Mouse (Mus musculus) heart, postnatal 0 days (tissue): ENCODE data around the gene Gdi2. TPM values are rescaled to one million over a fixed set of nuclear protein-coding genes. Genes with fewer than 3 reads are reported as not detected.

Source experiments
- ATAC-seq: fragments of 200-750 bp; cut with Nextera tagmentation; 2 replicates; pipeline ENCODE4 v1.8.0; 2017; ENCODE audit warnings: low read depth, moderate number of reproducible peaks, moderate library complexity; ENCODE audit not compliant: insufficient read depth
- DNase-seq: peaks from one replicate; pipeline ENCODE4 v3.0.0-alpha.2; 2016; ENCODE audit warnings: low spot score
- H3K27ac ChIP-seq: fragments of 300-500 bp; sonication (generic); 2 replicates; pipeline ENCODE4 v1.5.1; 2014; ENCODE audit warnings: low read depth, mild to moderate bottlenecking
- H3K27me3 ChIP-seq: fragments of 300-500 bp; sonication (generic); 2 replicates; pipeline ENCODE4 v1.6.1; 2014; ENCODE audit warnings: low read length, mixed read lengths; ENCODE audit not compliant: control insufficient read depth, insufficient read depth
- H3K36me3 ChIP-seq: fragments of 300-500 bp; sonication (generic); replicated peaks from 2 replicates; pipeline ENCODE4 v1.6.1; 2014; ENCODE audit warnings: low read length, mixed read lengths; ENCODE audit not compliant: control insufficient read depth, insufficient read depth
- H3K4me1 ChIP-seq: fragments of 300-500 bp; sonication (generic); 2 replicates; pipeline ENCODE4 v1.6.1; 2014; ENCODE audit warnings: antibody characterized with exemption; ENCODE audit not compliant: control insufficient read depth, insufficient read depth
- H3K4me2 ChIP-seq: fragments of 300-500 bp; sonication (generic); 2 replicates; pipeline ENCODE4 v1.6.1; 2014; ENCODE audit warnings: low read depth, mild to moderate bottlenecking, low read length, moderate library complexity
- H3K4me3 ChIP-seq: fragments of 300-500 bp; sonication (generic); 2 replicates; pipeline ENCODE4 v1.5.1; 2014; ENCODE audit warnings: low read depth, low read length
- H3K9ac ChIP-seq: fragments of 300-500 bp; sonication (generic); replicated peaks from 2 replicates; pipeline ENCODE4 v1.6.1; 2014; ENCODE audit warnings: low read depth, low read length, mixed read lengths
- H3K9me3 ChIP-seq: fragments of 300-500 bp; sonication (generic); replicated peaks from 2 replicates; pipeline ENCODE4 v1.6.1; 2016; ENCODE audit warnings: low read length; ENCODE audit not compliant: control insufficient read depth
- CTCF ChIP-seq: IDR thresholded peaks from 2 replicates; pipeline ENCODE4 v1.5.1; 2016; ENCODE audit warnings: antibody characterized with exemption, control low read depth, low read depth
- EP300 ChIP-seq: IDR thresholded peaks from 2 replicates; pipeline ENCODE4 v1.6.1; 2016; ENCODE audit warnings: antibody characterized with exemption, low read depth
- WGBS: fragments of 180-500 bp; shearing (Covaris S2); extraction: QIAGEN DNeasy Blood & Tissue Kit; methylation state at CpG from one replicate; pipeline ENCODE4 v1.1.7; 2014; 5-methylcytosine and 5-hydroxymethylcytosine counted together
- polyA plus RNA-seq: library from polyadenylated mRNA; unstranded; fragments of >200 nt; fragmentation: Nextera tagmentation; extraction: Ambion mirVana; gene quantifications from 2 replicates; pipeline ENCODE4 v1.2.1, GENCODE M21; 2015
- total RNA-seq: library from RNA; depleted of rRNA; stranded (reverse); fragments of >200 nt; gene quantifications from 2 replicates; pipeline ENCODE4 v1.2.3, GENCODE M21; 2014; ENCODE audit warnings: low replicate concordance

Gene Gdi2
- total and polyA plus RNA-seq, 2 experiments from 2014 or later, result 152 to 285 TPM

DNA sequence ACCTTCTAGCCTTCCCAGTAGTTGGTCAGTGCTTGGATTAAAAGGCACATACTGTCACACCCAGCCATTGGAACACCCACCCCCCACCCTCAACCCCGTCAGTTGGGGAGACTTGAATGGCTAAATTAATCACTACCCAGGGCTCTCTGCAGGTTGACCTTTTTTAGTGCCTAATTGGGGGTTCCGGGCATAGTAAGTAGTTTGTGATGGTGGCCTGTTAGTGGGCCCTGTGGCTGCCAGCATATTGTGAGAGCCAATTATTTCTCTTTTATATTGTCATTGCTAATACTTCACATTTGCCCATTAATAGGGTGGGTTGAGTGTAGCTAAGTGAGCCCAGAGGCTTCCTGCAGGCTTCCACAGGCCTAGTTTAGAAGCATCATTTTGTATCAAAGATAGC is 2.3 kb downstream of the Gdi2 start:
- no peak overlapping the region for H3K9ac ChIP-seq

GRCm38 (mm10) chr13:3541159-3541782 is 3.4 kb downstream of the Gdi2 start:
- peaks cover 40% of the 10 kb centered on the region for H3K4me1 ChIP-seq

More for the DNA sequence above, 2.3 kb downstream of the Gdi2 start:
- DNase-seq, result no peak
- Histone ChIP-seq H3K4me1 (peaks cover 30% of the 10 kb centered on the region), H3K4me2 (peak overlapping the region; percentile 65), H3K36me3 (no peaks in the 10 kb centered on the region), H3K27ac (no peak overlapping the region), H3K4me3 (peak overlapping the region; percentile 93; the same call in 1 of the 2 replicates), H3K9me3 (no peaks in the 10 kb centered on the region), H3K27me3 (no peaks in the 10 kb centered on the region)
- ATAC-seq, result no peak
- no peak for TF ChIP-seq EP300
- no peak for TF ChIP-seq CTCF
- 56% methylated on average over 2 of the region's 2 CpGs for WGBS

DNA sequence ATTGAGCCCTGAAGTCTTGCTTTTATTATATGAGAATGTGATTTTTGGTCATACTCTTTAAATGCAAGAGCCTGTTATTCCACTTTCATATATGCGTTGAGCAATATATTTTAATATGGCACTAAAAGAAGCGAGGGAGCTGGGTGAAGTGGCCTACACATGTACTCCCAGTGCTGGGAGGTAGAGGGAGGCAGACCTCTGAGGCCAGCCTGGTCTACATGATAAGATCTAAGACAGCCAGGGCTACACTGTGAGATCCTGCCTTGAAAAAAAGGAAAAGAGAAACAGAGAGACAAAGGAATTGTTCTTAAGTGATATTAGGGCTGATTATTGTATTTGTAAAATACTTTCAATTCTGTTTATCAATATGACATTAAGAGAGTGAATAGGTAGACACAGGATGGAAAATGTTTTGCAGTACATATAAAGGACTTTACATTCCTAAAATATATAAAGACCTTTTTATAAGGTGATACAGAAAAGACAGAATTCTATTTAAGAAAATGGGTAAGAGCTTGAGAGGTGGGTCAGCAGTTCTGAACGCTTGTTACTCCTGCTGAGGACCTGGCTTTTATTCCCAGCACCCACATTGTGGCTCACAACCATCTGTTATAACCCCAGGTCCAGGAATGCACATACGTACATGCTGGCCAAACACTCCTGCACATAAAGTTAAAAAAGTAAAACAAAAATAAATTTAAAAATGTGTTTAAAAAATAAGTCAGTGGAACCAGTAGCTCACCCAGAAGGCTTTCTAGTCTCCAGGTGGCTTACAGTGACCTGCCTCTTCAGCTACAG is 6.4 kb downstream of the Gdi2 start:
- no peak; the same call in 1 of the 2 replicates for ATAC-seq
- H3K27ac ChIP-seq, result peak overlapping the region; percentile 39; the same call in 1 of the 2 replicates
- no peak for TF ChIP-seq EP300
- no peak for TF ChIP-seq CTCF

More at GRCm38 (mm10) chr13:3541159-3541782, 3.4 kb downstream of the Gdi2 start:
- Histone ChIP-seq H3K27ac (no peak overlapping the region), H3K9ac (no peak overlapping the region), H3K27me3 (no peaks in the 10 kb centered on the region), H3K4me2 (peak overlapping the region; percentile 11; the same call in 1 of the 2 replicates), H3K36me3 (no peaks in the 10 kb centered on the region), H3K4me3 (no peak overlapping the region), H3K9me3 (no peaks in the 10 kb centered on the region)
- no peak for TF ChIP-seq EP300
- TF ChIP-seq CTCF, result no peak
- WGBS, result 88% methylated on average over 2 of the region's 2 CpGs
- no peak for ATAC-seq
- no peak for DNase-seq

DNA sequence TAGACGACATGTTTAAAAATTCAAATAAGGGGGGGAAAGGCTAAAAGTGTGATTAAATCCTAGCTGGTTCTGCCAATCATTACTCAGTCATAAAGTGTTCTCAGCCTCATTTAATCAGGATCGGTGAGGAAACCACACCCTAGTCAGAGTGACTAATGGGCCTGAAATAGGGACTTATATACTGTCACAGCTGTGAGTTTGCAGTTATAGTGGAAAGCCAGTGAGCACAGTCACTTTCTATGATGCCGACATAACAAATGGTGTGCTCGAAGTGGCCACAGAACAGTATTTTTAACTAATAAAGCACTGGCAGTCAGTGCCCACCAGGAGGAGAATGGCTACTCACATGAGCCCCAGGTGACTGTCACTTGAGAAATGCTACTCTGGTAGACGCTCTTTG is 7.1 kb downstream of the Gdi2 start:
- 38% methylated on average over 5 of the region's 5 CpGs for WGBS
- no peak overlapping the region for H3K4me3 ChIP-seq
- no peaks in the 10 kb centered on the region for H3K9me3 ChIP-seq
- no peak overlapping the region for H3K9ac ChIP-seq
- no peaks in the 10 kb centered on the region for H3K27me3 ChIP-seq
- no peak overlapping the region for H3K4me2 ChIP-seq
- TF ChIP-seq CTCF (no peak), EP300 (no peak)
- peak overlapping the region; percentile 39; the same call in 1 of the 2 replicates for H3K27ac ChIP-seq
- ATAC-seq (peak; percentile 73), DNase-seq (peak; percentile 61)
- peaks cover 13% of the 10 kb centered on the region for H3K36me3 ChIP-seq
- peaks cover 40% of the 10 kb centered on the region for H3K4me1 ChIP-seq

More for the DNA sequence above, 6.4 kb downstream of the Gdi2 start:
- no peak for DNase-seq
- Histone ChIP-seq H3K4me3 (no peak overlapping the region), H3K9me3 (no peaks in the 10 kb centered on the region), H3K4me1 (peaks cover 47% of the 10 kb centered on the region), H3K36me3 (peaks cover 9% of the 10 kb centered on the region), H3K27me3 (no peaks in the 10 kb centered on the region), H3K4me2 (no peak overlapping the region), H3K9ac (no peak overlapping the region)
- WGBS, result 93% methylated on average over 4 of the region's 4 CpGs

DNA sequence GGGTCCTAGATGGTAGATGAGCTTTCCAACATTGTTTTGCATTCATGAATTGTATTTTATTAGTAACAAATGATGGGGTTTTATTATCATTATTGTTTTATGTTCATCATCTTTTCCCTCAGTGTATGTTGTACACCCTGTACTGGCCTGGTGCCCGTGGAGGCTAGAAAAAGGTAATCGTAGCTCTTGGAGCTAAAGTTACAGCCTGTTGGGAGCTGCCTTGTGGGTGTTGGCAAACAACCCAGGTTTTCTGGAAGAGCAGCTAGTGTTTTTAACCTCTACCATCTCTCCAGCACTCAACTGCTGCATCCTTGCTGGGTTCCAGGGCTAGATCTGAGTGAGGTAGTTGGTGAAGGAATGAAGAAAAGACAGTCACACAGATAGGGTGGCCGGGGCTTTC is 9.5 kb downstream of the Gdi2 start:
- H3K9me3 ChIP-seq, result no peaks in the 10 kb centered on the region
- no peak overlapping the region for H3K9ac ChIP-seq
- 43% methylated on average over 3 of the region's 3 CpGs for WGBS
- H3K36me3 ChIP-seq, result peaks cover 21% of the 10 kb centered on the region
- DNase-seq (no peak), ATAC-seq (no peak)
- peak overlapping the region; percentile 32; the same call in 1 of the 2 replicates for H3K27ac ChIP-seq
- no peak for TF ChIP-seq CTCF
- TF ChIP-seq EP300, result no peak
- H3K4me3 ChIP-seq, result no peak overlapping the region
- peaks cover 30% of the 10 kb centered on the region for H3K4me1 ChIP-seq
- no peaks in the 10 kb centered on the region for H3K27me3 ChIP-seq
- H3K4me2 ChIP-seq, result no peak overlapping the region
